Mouse (Mus musculus) neural tube, embryonic 14.5 days (tissue): ENCODE results near the gene Gm21887. TPM values are rescaled to one million over a fixed set of nuclear protein-coding genes. Genes with fewer than 3 reads are reported as not detected.
"Not testable (repeated sequence)": the region's sequence is repeated elsewhere in the genome, so short reads cannot be mapped to it uniquely, and the experiment has no call there.

Experiments
- ATAC-seq: fragments of 200-750 bp; cut with Nextera tagmentation; 2 replicates; pipeline ENCODE4 v1.8.0; 2017; ENCODE audit warnings: low read depth, mild to moderate bottlenecking, moderate TSS enrichment, moderate library complexity
- H3K27ac ChIP-seq: fragments of 300-500 bp; sonication (generic); 2 replicates; pipeline ENCODE4 v1.5.1; 2014; ENCODE audit warnings: low read depth, mild to moderate bottlenecking, control low read depth, low read length, moderate library complexity, mixed read lengths
- H3K27me3 ChIP-seq: fragments of 300-500 bp; sonication (generic); 2 replicates; pipeline ENCODE4 v1.6.1; 2014; ENCODE audit warnings: low read length; ENCODE audit not compliant: control insufficient read depth, insufficient read depth
- H3K36me3 ChIP-seq: fragments of 300-500 bp; sonication (generic); 2 replicates; pipeline ENCODE4 v1.6.1; 2014; ENCODE audit warnings: low read length, mixed read lengths; ENCODE audit not compliant: control insufficient read depth, insufficient read depth
- H3K4me1 ChIP-seq: fragments of 300-500 bp; sonication (generic); 2 replicates; pipeline ENCODE4 v1.6.1; 2014; ENCODE audit warnings: low read length; ENCODE audit not compliant: control insufficient read depth, insufficient read depth
- H3K4me2 ChIP-seq: fragments of 300-500 bp; sonication (generic); 2 replicates; pipeline ENCODE4 v1.6.1; 2014; ENCODE audit warnings: mild to moderate bottlenecking, low read depth, low read length, control low read depth
- H3K4me3 ChIP-seq: fragments of 300-500 bp; sonication (generic); 2 replicates; pipeline ENCODE4 v1.5.1; 2014; ENCODE audit warnings: low read depth, low read length, control low read depth, mixed read lengths
- H3K9ac ChIP-seq: fragments of 300-500 bp; sonication (generic); replicated peaks from 2 replicates; pipeline ENCODE4 v1.6.1; 2014; ENCODE audit warnings: low read depth, mild to moderate bottlenecking, control low read depth, low read length, mixed read lengths
- H3K9me3 ChIP-seq: fragments of 300-500 bp; sonication (generic); 2 replicates; pipeline ENCODE4 v1.6.1; 2016; ENCODE audit warnings: low read length; ENCODE audit not compliant: control insufficient read depth
- WGBS: fragments of 180-500 bp; shearing (Covaris S2); extraction: QIAGEN DNeasy Blood & Tissue Kit; methylation state at CpG from one replicate; pipeline ENCODE4 v1.1.7; 2014; 5-methylcytosine and 5-hydroxymethylcytosine counted together
- polyA plus RNA-seq: library from polyadenylated mRNA; unstranded; fragments of >200 nt; fragmentation: Nextera tagmentation; extraction: Ambion mirVana; gene quantifications from 2 replicates; pipeline ENCODE4 v1.2.1, GENCODE M21; 2014

Gm21887 gene
- polyA plus RNA-seq, result 150 and 359 TPM in 2 replicates

- H3K4me2 ChIP-seq, result peak within 1 kb of the TSS; percentile 29; the same call in 1 of the 2 replicates
- ATAC-seq, result peak; percentile 89
These were observed at the start of gene Gm21887 for GRCm38 (mm10) chrX:170009016-170009750. TSS of gene Gm21887 (plus strand) at chrX:170009659.

GRCm38 (mm10) chrX:169969337-169969736 is 40.1 kb upstream of the Gm21887 start:
- WGBS, result 80% methylated on average over 1 of the region's 1 CpGs
- no peaks in the 10 kb centered on the region for H3K36me3 ChIP-seq

More at GRCm38 (mm10) chrX:170009016-170009750, at the start of gene Gm21887:
- not testable (repeated sequence) for H3K4me1 ChIP-seq, H3K27me3 ChIP-seq, H3K36me3 ChIP-seq
- peaks cover 21% of the 10 kb centered on the region for H3K9me3 ChIP-seq
- H3K4me3 ChIP-seq, result peak within 1 kb of the TSS; percentile 51
- H3K9ac ChIP-seq, result peak within 1 kb of the TSS; percentile 64
- H3K27ac ChIP-seq, result peak within 1 kb of the TSS; percentile 79
- WGBS, result 56% methylated on average over 115 of the region's 118 CpGs

GRCm38 (mm10) chrX:169969765-169970164 is 39.7 kb upstream of the Gm21887 start:
- not testable (repeated sequence) for H3K27me3 ChIP-seq, H3K4me1 ChIP-seq, H3K36me3 ChIP-seq, H3K4me2 ChIP-seq, H3K9ac ChIP-seq, H3K4me3 ChIP-seq, ATAC-seq, H3K9me3 ChIP-seq, H3K27ac ChIP-seq
- 87% methylated on average over 3 of the region's 3 CpGs for WGBS

More at GRCm38 (mm10) chrX:169969337-169969736, 40.1 kb upstream of the Gm21887 start:
- Histone ChIP-seq H3K4me3 (no peak overlapping the region), H3K9ac (no peak overlapping the region), H3K4me1 (no peaks in the 10 kb centered on the region), H3K27me3 (no peaks in the 10 kb centered on the region), H3K27ac (no peak overlapping the region), H3K9me3 (peaks cover 5% of the 10 kb centered on the region; the same call in 1 of the 2 replicates), H3K4me2 (no peak overlapping the region)
- ATAC-seq, result no peak

- H3K27me3 ChIP-seq, ATAC-seq, H3K4me3 ChIP-seq, H3K4me1 ChIP-seq, H3K9me3 ChIP-seq, H3K4me2 ChIP-seq, H3K36me3 ChIP-seq, H3K27ac ChIP-seq, H3K9ac ChIP-seq: not testable (repeated sequence)
- WGBS, result 88% methylated on average over 7 of the region's 7 CpGs
These were observed 38.9 kb upstream of the Gm21887 start for GRCm38 (mm10) chrX:169970546-169970945.

- WGBS, result 93% methylated on average over 6 of the region's 6 CpGs
- not testable (repeated sequence) for H3K27ac ChIP-seq
These were observed 37.9 kb upstream of the Gm21887 start for GRCm38 (mm10) chrX:169971562-169971961.

GRCm38 (mm10) chrX:169972131-169972530 is 37.3 kb upstream of the Gm21887 start:
- H3K36me3 ChIP-seq, H3K4me1 ChIP-seq, H3K4me3 ChIP-seq, H3K27me3 ChIP-seq, ATAC-seq, H3K27ac ChIP-seq, H3K4me2 ChIP-seq, H3K9ac ChIP-seq, H3K9me3 ChIP-seq: not testable (repeated sequence)
- 80% methylated on average over 2 of the region's 2 CpGs for WGBS

More at GRCm38 (mm10) chrX:169971562-169971961, 37.9 kb upstream of the Gm21887 start:
- not testable (repeated sequence) for H3K4me2 ChIP-seq, H3K9me3 ChIP-seq, H3K36me3 ChIP-seq, H3K4me1 ChIP-seq, H3K4me3 ChIP-seq, H3K27me3 ChIP-seq, ATAC-seq, H3K9ac ChIP-seq

GRCm38 (mm10) chrX:169972791-169973494 is 36.5 kb upstream of the Gm21887 start:
- not testable (repeated sequence) for H3K4me1 ChIP-seq, H3K4me2 ChIP-seq, H3K9ac ChIP-seq, H3K9me3 ChIP-seq, H3K4me3 ChIP-seq, H3K27ac ChIP-seq, ATAC-seq, H3K27me3 ChIP-seq, H3K36me3 ChIP-seq
- 81% methylated on average over 6 of the region's 6 CpGs for WGBS

GRCm38 (mm10) chrX:169973806-169974205 is 35.7 kb upstream of the Gm21887 start:
- not testable (repeated sequence) for H3K9ac ChIP-seq, H3K36me3 ChIP-seq, H3K4me3 ChIP-seq, H3K27me3 ChIP-seq, ATAC-seq, H3K4me1 ChIP-seq, H3K4me2 ChIP-seq, H3K27ac ChIP-seq, H3K9me3 ChIP-seq
- 68% methylated on average over 3 of the region's 3 CpGs for WGBS

GRCm38 (mm10) chrX:169974456-169974855 is 35.0 kb upstream of the Gm21887 start:
- H3K27ac ChIP-seq, H3K4me2 ChIP-seq, H3K9ac ChIP-seq, H3K4me1 ChIP-seq, H3K4me3 ChIP-seq, H3K27me3 ChIP-seq, ATAC-seq, H3K36me3 ChIP-seq, H3K9me3 ChIP-seq: not testable (repeated sequence)
- WGBS, result 71% methylated on average over 4 of the region's 4 CpGs
